Mouse (Mus musculus): ENCODE data around the gene Capn8.

DNA sequence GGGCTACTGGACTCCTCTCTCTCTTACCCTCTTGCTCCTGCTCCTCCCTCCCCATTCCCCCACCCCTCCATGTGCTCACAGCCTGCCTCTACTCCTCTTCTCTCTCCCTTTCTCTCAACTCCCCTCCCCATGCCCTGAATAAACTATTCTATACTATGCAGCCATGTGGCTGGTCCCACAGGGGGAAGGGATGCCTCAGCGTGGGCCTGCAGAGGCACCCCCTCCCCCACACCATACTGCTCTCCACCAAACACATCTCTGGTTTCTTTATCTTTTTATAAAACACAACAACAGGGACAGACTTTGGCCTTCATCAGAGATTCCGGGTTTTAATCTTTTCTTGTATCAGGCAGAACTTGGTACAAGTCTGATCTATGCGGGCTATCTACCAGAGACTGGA is 114.4 kb downstream of the Capn8 start:
- TF ChIP-seq CTCF (IDR thresholded peaks at IDR 0.05; ENCODE audit: low read depth): no peak
- no peak for TF ChIP-seq EP300 (IDR thresholded peaks at IDR 0.05; ENCODE audit: low read depth)

Measured in liver, embryonic 14.5 days (tissue).